Mouse (Mus musculus) B cell, adult 2 months (primary cell): ENCODE measurements around the gene Fkbp8.

ENCODE experiments used
- DNase-seq, 2 experiments: peaks; one replicate each; pipeline ENCODE4 v3.0.0; 2022

Gene Fkbp8

DNA sequence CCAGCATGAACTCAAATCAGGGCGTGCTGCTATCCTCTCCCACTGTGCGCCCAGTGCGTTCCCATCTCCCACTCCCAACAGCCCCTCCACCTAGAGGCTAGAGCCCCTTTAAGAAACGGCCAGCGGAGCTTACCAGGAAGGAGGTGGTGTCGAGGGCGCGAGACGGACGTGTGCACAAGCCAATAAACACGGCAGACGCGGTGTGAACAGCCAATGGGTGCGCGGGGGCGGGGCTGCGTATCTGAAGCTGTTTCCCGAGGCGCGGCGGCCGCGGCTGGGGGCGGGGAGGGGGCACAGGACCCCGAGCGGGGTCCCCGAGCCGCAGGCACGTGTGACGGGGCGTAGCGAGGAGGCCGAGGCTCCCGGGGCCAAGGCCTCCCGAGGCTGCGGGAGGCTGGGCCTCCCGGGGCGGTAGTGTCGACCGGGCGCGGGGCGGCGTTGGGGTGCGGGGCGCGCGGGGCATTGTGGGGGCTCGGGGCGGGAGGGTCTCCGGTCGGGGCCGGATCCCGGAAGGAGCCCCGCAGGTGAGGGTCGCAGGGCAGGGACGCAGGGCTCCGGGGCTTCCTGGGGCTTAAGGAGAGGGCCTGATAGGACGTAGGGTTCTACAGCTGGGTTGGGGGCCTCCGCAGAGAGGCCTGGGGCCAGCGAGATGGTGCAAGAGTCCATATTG, at the start of gene Fkbp8, which contains the start of gene Kxd1:
Gene Fkbp8 (plus strand): TSS at position 213 of the 670 bp plus-strand sequence.
Gene Kxd1 (minus strand): TSS at position 445 of the 670 bp plus-strand sequence.
- peak; percentile 96 for DNase-seq

DNA sequence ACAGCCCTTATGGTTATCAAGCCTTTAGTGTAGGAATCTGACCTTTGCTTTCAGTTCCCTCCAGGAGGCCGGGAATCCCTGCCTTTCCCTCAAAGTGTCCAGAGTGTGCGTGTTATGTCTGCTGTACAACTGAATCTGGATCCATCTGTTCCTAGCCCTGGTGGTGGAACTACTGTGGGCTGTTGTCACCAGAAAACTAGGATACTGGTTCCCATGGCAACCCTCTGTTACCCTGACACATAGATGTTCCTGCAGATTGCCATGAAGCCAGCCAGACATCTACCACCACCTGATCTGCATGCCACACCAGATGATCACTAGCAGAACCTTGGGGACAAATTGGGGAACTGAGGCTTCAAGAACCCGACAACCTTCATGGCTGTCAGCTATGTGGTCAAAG, 45.6 kb upstream of the Fkbp8 start:
- no peak for DNase-seq

DNA sequence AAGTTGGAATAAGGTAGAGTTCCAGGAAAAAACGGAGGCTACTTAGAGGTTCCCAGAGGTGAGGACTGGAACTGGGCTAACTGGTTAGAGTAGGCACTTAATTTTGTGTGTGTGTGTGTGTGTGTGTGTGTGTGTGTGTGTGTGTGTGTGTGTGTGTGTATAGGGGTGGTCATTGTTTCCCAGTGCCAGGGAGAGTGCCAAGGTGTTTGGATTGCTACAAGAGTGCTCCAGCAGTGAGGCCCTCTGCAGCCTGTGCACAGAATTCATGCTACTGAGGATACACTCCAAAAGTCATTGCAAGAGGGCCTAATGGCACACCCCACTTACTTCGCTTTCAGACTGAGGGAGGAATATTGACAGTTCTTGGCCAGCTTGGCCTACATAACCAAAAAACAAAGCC, 44.6 kb upstream of the Fkbp8 start:
- DNase-seq, result no peak

DNA sequence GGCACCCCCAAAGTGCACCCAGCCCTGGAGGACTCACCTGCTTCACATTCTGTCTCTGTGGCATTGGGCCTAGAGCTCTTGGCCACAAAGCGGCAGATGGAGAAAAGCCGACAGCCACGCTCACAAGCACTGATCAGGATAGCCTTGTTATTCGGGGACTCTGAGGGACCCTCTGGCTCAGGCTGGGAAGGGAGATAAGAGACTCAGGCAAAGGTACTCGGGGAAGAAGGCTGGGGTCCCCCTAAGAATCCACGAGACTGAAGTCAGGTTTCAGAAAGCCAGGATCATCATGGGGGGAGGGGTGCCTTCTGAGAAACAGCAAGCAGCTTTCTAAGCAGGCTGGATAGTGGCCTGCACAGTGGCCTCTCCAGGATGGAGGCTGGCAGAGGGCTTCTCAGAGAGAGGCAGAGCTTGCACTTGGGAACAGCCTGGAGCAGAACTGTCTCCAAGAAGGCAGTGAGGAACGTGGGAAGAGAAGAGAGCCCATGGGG, 41.3 kb upstream of the Fkbp8 start:
- DNase-seq, result no peak

- DNase-seq, result no peak
Observed at GRCm38 (mm10) chr8:70486941-70487520, 40.5 kb upstream of the Fkbp8 start, which contains the start of gene Tmem59l. TSS of gene Tmem59l (minus strand) at chr8:70487358.

DNA sequence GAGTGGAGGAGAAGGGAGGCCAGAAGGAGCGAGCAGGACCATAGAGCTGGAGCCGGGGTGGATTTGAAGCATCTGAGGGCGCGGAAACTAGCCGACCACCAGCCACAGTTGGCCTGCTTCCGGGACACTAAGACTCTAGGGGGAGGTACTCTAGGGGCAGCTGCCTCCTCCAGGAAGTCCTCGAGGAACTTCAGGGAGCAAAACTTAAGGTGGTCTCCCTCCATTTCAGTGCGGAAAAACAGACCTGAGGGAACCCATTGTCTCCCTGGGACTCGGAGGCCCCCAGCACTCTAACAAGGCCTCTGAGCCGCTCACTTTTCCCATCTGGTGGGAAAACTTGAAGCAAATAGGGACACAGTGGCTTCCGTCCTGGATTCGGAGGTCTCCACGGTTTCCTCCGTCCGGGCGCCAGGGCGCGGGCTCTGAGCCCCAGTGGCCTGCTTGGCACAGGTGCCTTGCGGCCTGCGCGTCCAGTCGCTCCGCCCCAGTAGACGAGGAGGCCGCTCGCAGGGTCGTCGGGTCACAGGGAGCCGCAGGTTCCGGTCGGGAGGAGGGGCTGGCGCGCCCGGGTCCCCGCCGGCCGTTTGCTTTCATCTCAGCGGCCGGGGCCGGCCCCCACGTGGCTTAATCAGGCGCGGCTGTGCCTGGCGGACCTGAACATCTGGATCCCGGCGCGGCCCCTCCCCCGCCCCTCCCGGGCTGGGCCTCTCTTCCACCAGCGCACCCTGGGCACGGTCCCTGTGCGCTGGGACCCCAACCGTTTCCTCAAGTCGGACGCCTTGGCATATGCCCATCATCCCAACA, 39.3 kb upstream of the Fkbp8 start:
- no peak for DNase-seq

GRCm38 (mm10) chr8:70488931-70489470, 38.5 kb upstream of the Fkbp8 start:
- DNase-seq, result no peak

GRCm38 (mm10) chr8:70489576-70489975, 37.9 kb upstream of the Fkbp8 start:
- DNase-seq, result no peak

- no peak for DNase-seq
Observed at GRCm38 (mm10) chr8:70490061-70490879, 37.3 kb upstream of the Fkbp8 start.

DNA sequence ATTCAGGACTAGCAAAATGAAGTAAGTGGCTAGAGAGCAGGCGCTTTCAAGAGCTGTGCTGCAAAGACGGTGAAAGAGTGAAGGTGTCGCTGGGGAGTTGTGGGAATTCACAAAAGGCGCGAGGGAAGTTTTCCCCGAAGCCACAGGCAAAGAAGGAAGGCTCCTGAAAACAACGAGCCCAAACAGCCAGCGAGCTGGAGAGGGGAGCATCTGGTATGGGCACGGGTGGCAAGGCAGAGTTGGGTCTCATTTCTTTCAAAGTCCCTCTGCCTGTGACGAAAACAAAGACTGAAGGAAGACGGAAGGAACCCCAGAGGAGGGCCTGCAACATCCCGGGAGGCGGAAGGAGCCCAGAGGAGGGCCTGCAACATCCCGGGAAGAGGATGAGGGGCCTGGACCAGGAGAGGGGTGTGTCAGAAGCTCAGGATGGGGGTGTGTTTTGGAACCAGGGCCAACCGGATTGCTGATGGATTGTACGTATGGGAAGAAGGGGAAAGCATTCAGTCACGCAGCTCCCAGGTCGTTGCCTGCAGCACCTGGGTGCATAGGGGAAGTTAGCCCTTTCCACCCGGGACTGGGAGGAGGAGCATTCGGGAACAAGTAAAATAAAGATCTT, 36.5 kb upstream of the Fkbp8 start:
- no peak for DNase-seq

GRCm38 (mm10) chr8:70492664-70493640, 34.6 kb upstream of the Fkbp8 start, which contains the start of gene Crlf1:
TSS of gene Crlf1 (plus strand) at chr8:70493158.
- DNase-seq, result no peak

DNA sequence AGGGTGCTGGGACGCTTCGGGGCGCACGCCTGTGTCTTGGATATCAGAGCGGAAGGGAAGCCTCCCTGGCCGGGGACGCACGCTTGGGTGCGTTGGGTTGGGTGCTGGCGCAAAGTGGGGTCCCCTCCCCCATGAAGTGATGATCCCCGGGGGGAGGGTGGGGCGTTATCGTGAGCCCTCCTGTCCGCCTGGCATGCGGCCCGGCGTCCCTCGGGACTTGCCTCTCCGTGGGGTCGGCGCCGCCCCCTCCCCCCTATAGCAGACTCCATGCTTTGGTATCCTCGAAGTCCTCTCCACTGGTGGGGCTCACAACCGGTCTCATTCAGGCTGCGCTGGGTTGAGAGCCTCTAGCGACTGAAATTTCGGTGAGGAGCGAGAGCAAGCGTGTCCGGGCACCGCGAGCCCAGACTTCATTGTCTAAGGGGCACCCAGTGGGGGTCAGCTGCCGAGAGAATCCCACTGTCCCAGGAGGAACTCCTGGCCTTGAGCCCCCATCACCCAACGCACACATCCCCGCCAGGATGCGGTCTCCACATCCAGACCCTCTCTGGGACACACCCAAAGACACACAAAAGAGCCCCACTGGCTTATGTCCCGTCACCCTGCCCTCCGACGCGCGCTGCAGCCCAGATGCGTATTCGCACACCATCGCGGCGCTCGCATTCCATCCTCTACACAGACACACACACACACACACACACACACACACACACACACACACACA, 33.7 kb upstream of the Fkbp8 start:
- DNase-seq, result no peak

GRCm38 (mm10) chr8:70494416-70494945, 33.0 kb upstream of the Fkbp8 start:
- DNase-seq, result peak; percentile 53 to 60

- DNase-seq, result no peak
Observed at GRCm38 (mm10) chr8:70495001-70495770, 32.3 kb upstream of the Fkbp8 start.

DNA sequence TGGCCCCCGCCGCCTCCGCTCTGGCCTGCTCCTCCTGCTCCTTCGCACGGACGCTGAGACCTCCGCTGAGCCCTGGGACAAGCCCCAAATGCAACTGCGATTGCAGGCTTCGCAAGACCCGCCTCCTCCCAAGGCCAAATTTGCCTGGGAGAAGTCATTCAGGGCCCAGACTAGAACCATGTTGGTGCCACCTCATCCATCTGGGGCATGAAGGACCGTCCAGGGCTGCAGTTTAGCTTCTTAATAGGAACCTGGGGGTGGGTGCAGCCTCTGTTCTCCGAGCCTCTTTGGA, 31.8 kb upstream of the Fkbp8 start:
- DNase-seq, result no peak

DNA sequence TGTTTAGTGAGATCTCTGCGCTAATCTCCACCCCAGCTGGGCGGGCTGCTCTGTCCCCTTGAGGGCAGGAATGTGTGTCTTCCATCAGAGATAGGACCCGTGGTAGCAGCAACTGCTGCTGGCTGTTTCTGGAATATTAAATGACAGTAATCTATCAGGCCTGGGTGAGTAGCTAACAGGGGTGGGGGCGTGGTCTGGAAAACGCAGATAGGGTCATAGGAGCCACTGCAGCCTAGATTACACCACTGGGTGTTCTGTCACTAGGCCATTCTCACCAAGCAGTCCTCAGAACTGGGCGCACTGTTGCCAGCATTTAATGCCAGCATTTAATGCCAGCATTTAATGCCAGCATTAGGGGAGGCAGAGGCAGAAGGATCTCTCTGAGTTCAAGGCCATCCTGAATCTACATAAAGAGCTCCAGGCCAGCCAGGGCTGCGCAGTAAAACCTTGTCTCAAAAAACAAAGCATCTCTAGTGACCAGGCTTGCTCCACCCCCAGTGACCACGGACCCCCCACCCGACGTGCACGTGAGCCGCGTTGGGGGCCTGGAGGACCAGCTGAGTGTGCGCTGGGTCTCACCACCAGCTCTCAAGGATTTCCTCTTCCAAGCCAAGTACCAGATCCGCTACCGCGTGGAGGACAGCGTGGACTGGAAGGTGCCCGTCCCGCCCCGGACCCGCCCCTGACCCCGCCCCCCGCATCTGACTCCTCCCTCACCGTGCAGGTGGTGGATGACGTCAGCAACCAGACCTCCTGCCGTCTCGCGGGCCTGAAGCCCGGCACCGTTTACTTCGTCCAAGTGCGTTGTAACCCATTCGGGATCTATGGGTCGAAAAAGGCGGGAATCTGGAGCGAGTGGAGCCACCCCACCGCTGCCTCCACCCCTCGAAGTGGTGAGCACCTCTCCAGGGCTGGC, 26.9 kb upstream of the Fkbp8 start:
- DNase-seq, result peak; percentile 70 to 74

DNA sequence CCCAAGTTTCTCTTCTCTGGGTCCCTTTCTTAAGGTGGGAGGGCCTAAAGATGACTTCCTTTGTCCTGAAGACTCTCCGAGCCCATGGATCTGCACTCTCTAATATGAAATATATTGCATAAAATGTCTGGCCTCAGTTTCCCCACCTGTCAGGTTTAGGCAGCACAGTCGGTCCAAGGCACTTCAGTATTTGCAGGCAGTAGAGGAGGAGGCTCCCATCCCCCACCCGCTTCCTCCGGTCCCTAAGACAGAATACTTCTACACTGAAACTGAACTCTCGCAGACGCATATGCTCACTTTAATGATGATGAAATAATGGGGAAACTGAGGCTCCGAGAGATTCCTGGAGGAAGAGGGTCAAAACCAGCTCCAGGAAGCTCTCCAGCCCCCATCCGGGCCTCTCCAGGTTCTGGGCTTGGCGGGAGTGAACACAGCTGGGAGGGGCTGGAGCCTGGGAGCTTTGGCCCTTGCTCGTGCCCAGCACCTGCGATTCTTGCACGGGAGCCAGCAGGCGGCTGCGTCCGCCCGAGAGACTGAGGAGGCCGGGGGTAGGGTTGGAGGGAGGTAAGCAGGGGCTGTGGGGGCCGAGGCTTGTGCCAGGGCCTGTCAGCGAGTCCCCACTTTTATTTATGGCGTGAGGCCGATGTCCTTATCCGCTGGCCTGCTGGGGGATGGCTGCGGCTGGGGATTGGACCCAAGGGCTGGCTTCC, 25.5 kb upstream of the Fkbp8 start:
- no peak for DNase-seq
